Mouse (Mus musculus): ENCODE data around the gene Atp6v0a4. TPM values are rescaled to one million over a fixed set of nuclear protein-coding genes. Genes with fewer than 3 reads are reported as not detected.

The Atp6v0a4 gene
- polyA plus RNA-seq, 1 experiment from 2014 or later = 11.9 TPM

- H3K36me3 ChIP-seq (ENCODE audit: control insufficient read depth, insufficient read depth, low read length) = no peaks in the 10 kb centered on the region
- H3K4me3 ChIP-seq (ENCODE audit: low read depth, low read length) = no peak overlapping the region
- 83% methylated on average over 4 of the region's 4 CpGs for WGBS
- H3K9ac ChIP-seq (ENCODE audit: low read length) = no peak overlapping the region
- no peak for TF ChIP-seq EP300 (optimal IDR thresholded peaks at IDR 0.05)
- TF ChIP-seq CTCF (IDR thresholded peaks at IDR 0.05; ENCODE audit: low read depth) = no peak
- no peak overlapping the region for H3K4me2 ChIP-seq (replicated peaks; ENCODE audit: low read depth)
- H3K27ac ChIP-seq (replicated peaks) = no peak overlapping the region
- H3K4me1 ChIP-seq (replicated peaks; ENCODE audit: control insufficient read depth, insufficient read depth) = no peaks in the 10 kb centered on the region
- no peaks in the 10 kb centered on the region for H3K27me3 ChIP-seq (ENCODE audit: control insufficient read depth, insufficient read depth, low read length)
- ATAC-seq (ENCODE audit: low FRiP score, low TSS enrichment) (no peak), DNase-seq (ENCODE audit: low spot score) (no peak)
- no peaks in the 10 kb centered on the region for H3K9me3 ChIP-seq (ENCODE audit: control insufficient read depth, low read length)
These were observed 35.2 kb upstream of the Atp6v0a4 start for GRCm38 (mm10) chr6:38159576-38159975.

GRCm38 (mm10) chr6:38157925-38158324 is 33.5 kb upstream of the Atp6v0a4 start:
- WGBS = 86% methylated on average over 16 of the region's 16 CpGs
- no peak overlapping the region for H3K9ac ChIP-seq (ENCODE audit: low read length)
- TF ChIP-seq EP300 (optimal IDR thresholded peaks at IDR 0.05) = no peak

DNA sequence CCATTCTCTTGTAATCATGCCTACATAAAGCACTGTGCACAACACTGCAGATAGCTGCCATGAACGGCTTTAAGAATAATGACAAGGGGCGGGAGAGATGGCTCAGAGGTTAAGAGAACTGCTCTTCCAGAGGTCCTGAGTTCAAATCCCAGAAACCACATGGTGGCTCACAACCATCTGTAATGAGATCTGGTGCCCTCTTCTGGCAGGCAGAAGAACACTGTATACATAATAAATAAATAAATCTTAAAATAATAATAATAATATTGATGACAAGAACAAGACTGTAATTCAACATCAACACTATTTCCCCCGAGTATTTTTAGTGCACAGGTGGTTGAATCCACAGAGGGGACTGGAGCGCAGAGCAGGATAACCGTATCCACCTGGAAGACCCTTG is 31.8 kb upstream of the Atp6v0a4 start:
- Histone ChIP-seq H3K27me3 (ENCODE audit: control insufficient read depth, insufficient read depth, low read length) (no peaks in the 10 kb centered on the region), H3K4me3 (ENCODE audit: low read depth, low read length) (no peak overlapping the region), H3K27ac (replicated peaks) (no peak overlapping the region), H3K9ac (ENCODE audit: low read length) (no peak overlapping the region), H3K4me2 (replicated peaks; ENCODE audit: low read depth) (no peak overlapping the region), H3K9me3 (ENCODE audit: control insufficient read depth, low read length) (no peaks in the 10 kb centered on the region), H3K36me3 (ENCODE audit: control insufficient read depth, insufficient read depth, low read length) (no peaks in the 10 kb centered on the region), H3K4me1 (replicated peaks; ENCODE audit: control insufficient read depth, insufficient read depth) (no peaks in the 10 kb centered on the region)
- WGBS = 92% methylated on average over 5 of the region's 5 CpGs
- TF ChIP-seq CTCF (IDR thresholded peaks at IDR 0.05; ENCODE audit: low read depth) (peak; percentile 53), EP300 (optimal IDR thresholded peaks at IDR 0.05) (no peak)
- DNase-seq (ENCODE audit: low spot score) = no peak
- ATAC-seq (ENCODE audit: low FRiP score, low TSS enrichment) = no peak

More at GRCm38 (mm10) chr6:38157925-38158324, 33.5 kb upstream of the Atp6v0a4 start:
- Histone ChIP-seq H3K4me1 (replicated peaks; ENCODE audit: control insufficient read depth, insufficient read depth) (no peaks in the 10 kb centered on the region), H3K4me2 (replicated peaks; ENCODE audit: low read depth) (no peak overlapping the region), H3K9me3 (ENCODE audit: control insufficient read depth, low read length) (no peaks in the 10 kb centered on the region), H3K4me3 (ENCODE audit: low read depth, low read length) (no peak overlapping the region), H3K27me3 (ENCODE audit: control insufficient read depth, insufficient read depth, low read length) (no peaks in the 10 kb centered on the region), H3K27ac (replicated peaks) (no peak overlapping the region), H3K36me3 (ENCODE audit: control insufficient read depth, insufficient read depth, low read length) (no peaks in the 10 kb centered on the region)
- ATAC-seq (ENCODE audit: low FRiP score, low TSS enrichment) = no peak
- DNase-seq (ENCODE audit: low spot score) = no peak

- no peak overlapping the region for H3K4me2 ChIP-seq (replicated peaks; ENCODE audit: low read depth)
- peaks cover 4% of the 10 kb centered on the region; the same call in 1 of the 2 replicates for H3K36me3 ChIP-seq (ENCODE audit: control insufficient read depth, insufficient read depth, low read length)
- no peak overlapping the region for H3K27ac ChIP-seq (replicated peaks)
- no peaks in the 10 kb centered on the region for H3K9me3 ChIP-seq (ENCODE audit: control insufficient read depth, low read length)
- 78% methylated on average over 11 of the region's 11 CpGs for WGBS
- no peak overlapping the region for H3K9ac ChIP-seq (ENCODE audit: low read length)
- TF ChIP-seq EP300 (optimal IDR thresholded peaks at IDR 0.05) (no peak), CTCF (IDR thresholded peaks at IDR 0.05; ENCODE audit: low read depth) (no peak)
- no peak for ATAC-seq (ENCODE audit: low FRiP score, low TSS enrichment)
- H3K4me3 ChIP-seq (ENCODE audit: low read depth, low read length) = no peak overlapping the region
- H3K4me1 ChIP-seq (replicated peaks; ENCODE audit: control insufficient read depth, insufficient read depth) = no peaks in the 10 kb centered on the region
- no peak for DNase-seq (ENCODE audit: low spot score)
- no peaks in the 10 kb centered on the region for H3K27me3 ChIP-seq (ENCODE audit: control insufficient read depth, insufficient read depth, low read length)
These were observed 27.9 kb upstream of the Atp6v0a4 start for GRCm38 (mm10) chr6:38152305-38152704.

GRCm38 (mm10) chr6:38149483-38149882 is 25.1 kb upstream of the Atp6v0a4 start:
- no peaks in the 10 kb centered on the region; the same call in 1 of the 2 replicates for H3K4me1 ChIP-seq (replicated peaks; ENCODE audit: control insufficient read depth, insufficient read depth)
- no peak overlapping the region for H3K27ac ChIP-seq (replicated peaks)
- WGBS = 94% methylated on average over 19 of the region's 19 CpGs
- no peak overlapping the region for H3K4me2 ChIP-seq (replicated peaks; ENCODE audit: low read depth)
- no peak overlapping the region for H3K9ac ChIP-seq (ENCODE audit: low read length)
- no peak overlapping the region for H3K4me3 ChIP-seq (ENCODE audit: low read depth, low read length)
- no peaks in the 10 kb centered on the region for H3K9me3 ChIP-seq (ENCODE audit: control insufficient read depth, low read length)
- no peaks in the 10 kb centered on the region for H3K27me3 ChIP-seq (ENCODE audit: control insufficient read depth, insufficient read depth, low read length)
- DNase-seq (ENCODE audit: low spot score) (no peak), ATAC-seq (ENCODE audit: low FRiP score, low TSS enrichment) (no peak)
- TF ChIP-seq EP300 (optimal IDR thresholded peaks at IDR 0.05) = no peak
- TF ChIP-seq CTCF (IDR thresholded peaks at IDR 0.05; ENCODE audit: low read depth) = no peak
- peaks cover 4% of the 10 kb centered on the region; the same call in 1 of the 2 replicates for H3K36me3 ChIP-seq (ENCODE audit: control insufficient read depth, insufficient read depth, low read length)

GRCm38 (mm10) chr6:38148626-38149025 is 24.2 kb upstream of the Atp6v0a4 start:
- Histone ChIP-seq H3K4me1 (replicated peaks; ENCODE audit: control insufficient read depth, insufficient read depth) (no peaks in the 10 kb centered on the region; the same call in 1 of the 2 replicates), H3K27me3 (ENCODE audit: control insufficient read depth, insufficient read depth, low read length) (no peaks in the 10 kb centered on the region), H3K9me3 (ENCODE audit: control insufficient read depth, low read length) (no peaks in the 10 kb centered on the region), H3K27ac (replicated peaks) (no peak overlapping the region), H3K4me2 (replicated peaks; ENCODE audit: low read depth) (no peak overlapping the region), H3K9ac (ENCODE audit: low read length) (no peak overlapping the region), H3K4me3 (ENCODE audit: low read depth, low read length) (no peak overlapping the region), H3K36me3 (ENCODE audit: control insufficient read depth, insufficient read depth, low read length) (peaks cover 4% of the 10 kb centered on the region; the same call in 1 of the 2 replicates)
- ATAC-seq (ENCODE audit: low FRiP score, low TSS enrichment) (no peak), DNase-seq (ENCODE audit: low spot score) (no peak)
- TF ChIP-seq EP300 (optimal IDR thresholded peaks at IDR 0.05) (no peak), CTCF (IDR thresholded peaks at IDR 0.05; ENCODE audit: low read depth) (no peak)
- 86% methylated on average over 10 of the region's 10 CpGs for WGBS

Data from stomach, postnatal 0 days (tissue).